Mouse (Mus musculus): ENCODE results near the gene Prpf40b.

Gene Prpf40b

DNA sequence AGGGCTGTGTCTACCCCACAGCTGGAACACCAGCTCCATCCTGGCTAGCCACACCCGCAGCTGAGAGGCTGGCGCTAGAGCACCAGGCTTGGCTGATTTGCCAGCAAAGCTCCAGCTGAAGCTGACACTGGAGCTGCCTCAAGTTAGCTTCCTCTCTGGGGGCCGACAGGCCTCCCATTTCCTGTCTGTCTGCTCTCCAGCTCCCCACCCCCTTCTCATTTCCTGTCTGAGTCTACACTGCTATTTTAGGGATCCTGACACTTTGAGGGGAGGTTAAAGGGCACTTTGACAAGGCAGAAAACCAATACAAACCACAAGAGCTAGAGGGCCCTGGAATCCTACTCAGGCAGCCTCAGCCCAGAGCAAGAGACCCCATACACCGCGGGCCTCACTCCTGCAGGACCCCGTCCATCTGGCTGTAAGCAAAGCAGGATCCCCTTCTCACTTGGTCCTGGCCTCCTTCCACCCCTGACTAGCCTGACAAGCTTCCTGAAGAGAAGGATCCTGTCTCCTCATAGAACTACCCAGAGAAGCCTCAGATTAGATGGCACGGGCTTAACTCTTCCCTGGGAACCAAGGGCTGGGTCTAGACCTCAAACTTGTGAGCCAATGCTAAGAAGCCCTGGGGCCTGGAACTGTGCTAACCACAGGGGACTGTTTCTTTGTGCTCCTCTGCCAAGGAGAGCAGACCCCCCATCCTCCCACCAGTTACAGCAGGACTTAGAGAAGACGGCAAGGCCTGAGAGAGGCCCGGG, 38.2 kb downstream of the Prpf40b start:
- DNase-seq (ENCODE audit: low read depth, low spot score): no peak

GRCm38 (mm10) chr15:99333676-99334065, 38.8 kb downstream of the Prpf40b start:
- no peak for DNase-seq (ENCODE audit: low read depth, low spot score)

- DNase-seq (ENCODE audit: low read depth, low spot score): no peak
Observed at GRCm38 (mm10) chr15:99334500-99334899, 39.6 kb downstream of the Prpf40b start.

- no peak for DNase-seq (ENCODE audit: low read depth, low spot score)
Observed at GRCm38 (mm10) chr15:99335801-99336320, 41.0 kb downstream of the Prpf40b start.

DNA sequence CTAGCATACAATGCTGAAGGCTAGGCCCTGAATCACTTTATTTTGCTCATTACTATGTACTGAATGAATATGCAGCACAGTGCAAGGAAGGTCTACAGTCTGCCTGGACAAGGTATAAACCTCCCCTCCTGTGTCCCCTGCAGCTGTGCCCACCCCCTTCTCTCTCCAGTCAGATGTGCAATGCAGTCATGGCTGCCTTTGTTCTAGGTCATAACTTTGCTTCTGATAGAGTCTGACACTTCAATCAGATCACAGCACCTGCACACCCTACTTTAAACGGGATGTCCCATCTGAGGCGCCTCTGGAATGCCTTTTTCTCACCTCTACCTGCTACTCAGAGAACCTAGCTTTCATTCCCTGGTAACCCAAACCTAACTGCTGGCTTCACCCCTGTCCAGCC, 44.0 kb downstream of the Prpf40b start:
- no peak for DNase-seq (ENCODE audit: low read depth, low spot score)

- DNase-seq (ENCODE audit: low read depth, low spot score): no peak
Observed at GRCm38 (mm10) chr15:99339669-99340068, 44.8 kb downstream of the Prpf40b start.

- no peak for DNase-seq (ENCODE audit: low read depth, low spot score)
Observed at GRCm38 (mm10) chr15:99341102-99341501, 46.2 kb downstream of the Prpf40b start.

DNA sequence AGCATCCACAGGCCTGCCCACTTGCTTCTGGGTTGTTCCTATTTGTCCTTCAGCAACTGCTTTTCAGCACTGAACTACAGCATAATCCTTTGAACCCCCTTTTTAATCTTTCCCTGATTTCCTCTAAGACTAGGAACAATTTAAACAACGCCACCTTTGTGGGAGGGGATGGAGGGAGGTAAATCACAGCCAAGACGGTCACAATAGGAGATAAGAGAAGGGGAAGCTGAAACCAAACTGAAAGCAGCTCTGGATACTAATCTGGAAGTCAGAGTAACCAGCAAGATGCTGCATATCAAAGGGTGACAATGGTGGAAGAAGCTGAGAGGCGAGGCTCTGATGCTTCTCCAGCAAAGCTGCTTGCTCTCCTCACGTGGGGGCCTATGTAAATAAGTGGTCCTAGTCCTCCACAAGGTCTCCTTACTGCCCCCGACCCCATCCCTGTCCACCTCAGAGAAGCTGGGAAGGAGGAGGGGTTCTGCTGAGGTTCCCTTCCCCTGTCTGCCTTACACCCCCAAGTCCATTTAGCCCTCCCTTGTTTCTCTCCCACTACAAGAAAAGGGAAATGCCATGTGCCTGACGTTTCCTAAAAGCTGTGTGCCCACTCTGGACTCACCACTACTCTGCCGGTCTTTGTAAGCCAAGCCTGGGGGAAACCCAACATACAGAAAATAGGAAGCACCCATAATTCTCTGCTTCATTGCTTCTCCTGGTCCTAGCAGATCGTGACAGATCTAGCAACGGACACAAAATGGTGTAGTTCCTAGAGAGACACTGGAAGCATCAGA, 47.5 kb downstream of the Prpf40b start:
- no peak for DNase-seq (ENCODE audit: low read depth, low spot score)

- no peak for DNase-seq (ENCODE audit: low read depth, low spot score)
Observed at GRCm38 (mm10) chr15:99343414-99344147, 48.7 kb downstream of the Prpf40b start.

DNA sequence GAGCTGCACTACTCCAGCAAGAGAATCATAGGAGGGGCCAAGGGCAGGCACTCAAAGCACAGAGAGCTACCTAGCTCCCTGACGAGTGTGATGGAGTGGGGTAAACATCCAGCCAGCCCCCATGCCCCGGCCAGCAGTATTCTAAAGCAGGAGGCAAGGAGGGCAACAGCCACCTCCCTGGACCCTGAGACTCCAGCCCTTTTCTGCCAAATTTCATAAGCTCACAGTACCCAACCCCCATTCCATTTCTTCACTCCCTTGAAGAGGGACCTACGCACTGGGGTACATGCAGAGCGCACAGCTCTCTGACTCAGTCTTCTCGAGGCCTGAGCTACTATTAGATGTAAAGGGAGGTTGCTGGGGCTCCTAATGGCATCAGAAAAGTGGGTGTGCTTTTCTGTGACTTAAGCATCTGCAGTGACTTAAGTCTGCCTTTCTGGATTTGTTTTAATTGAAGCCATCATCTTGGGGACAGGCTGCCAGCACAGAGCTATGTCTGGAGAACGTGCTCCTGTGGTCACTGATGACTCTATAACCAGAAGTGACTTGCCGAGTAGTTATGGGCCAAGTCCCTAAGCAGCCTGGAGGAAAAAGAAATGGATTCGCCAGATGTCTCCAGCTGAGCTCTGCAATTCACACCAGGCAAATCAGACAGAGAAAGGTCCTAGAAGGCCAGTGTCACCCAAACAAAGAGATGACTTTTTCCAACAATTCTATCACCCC, 49.4 kb downstream of the Prpf40b start:
- DNase-seq (ENCODE audit: low read depth, low spot score): no peak

DNA sequence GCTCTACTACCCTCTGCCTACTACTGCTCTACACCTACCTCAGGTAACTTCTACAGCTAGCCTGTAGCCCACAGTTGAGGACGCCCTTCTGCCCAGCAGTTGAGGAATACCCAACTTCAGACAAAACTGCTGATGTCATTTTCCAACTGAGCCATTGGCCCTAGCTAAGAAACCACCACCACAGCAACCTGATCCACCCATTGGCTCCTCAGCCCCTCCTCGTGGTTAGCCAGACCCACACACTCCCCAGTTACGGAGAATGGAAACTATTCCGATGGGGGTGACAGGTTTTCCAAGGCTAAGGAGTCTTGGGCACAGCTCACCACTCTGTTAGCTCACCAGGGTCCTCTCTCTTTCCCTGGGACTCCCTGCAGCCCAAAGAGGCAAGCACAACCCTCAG, 50.1 kb downstream of the Prpf40b start:
- DNase-seq (ENCODE audit: low read depth, low spot score): no peak

DNA sequence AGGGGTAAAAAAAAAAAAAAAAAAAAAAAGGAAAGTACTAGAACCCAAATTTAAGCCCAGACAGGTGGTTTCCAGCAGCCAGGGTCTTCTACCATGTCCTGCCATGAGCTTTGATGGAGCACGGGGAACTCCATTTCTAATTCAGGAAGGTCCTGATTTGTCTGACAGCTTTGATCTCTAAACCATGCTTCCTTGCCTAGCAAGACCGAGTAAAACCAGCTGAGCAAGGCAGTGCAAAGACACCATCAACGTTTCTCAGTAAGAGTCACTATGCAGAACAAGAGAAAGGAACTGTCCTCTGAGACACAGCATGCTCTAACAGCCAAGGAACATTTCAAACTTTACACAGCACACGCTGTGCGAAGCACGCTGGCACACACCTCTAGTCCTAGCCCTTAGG, 56.7 kb downstream of the Prpf40b start:
- DNase-seq (ENCODE audit: low read depth, low spot score): no peak

DNA sequence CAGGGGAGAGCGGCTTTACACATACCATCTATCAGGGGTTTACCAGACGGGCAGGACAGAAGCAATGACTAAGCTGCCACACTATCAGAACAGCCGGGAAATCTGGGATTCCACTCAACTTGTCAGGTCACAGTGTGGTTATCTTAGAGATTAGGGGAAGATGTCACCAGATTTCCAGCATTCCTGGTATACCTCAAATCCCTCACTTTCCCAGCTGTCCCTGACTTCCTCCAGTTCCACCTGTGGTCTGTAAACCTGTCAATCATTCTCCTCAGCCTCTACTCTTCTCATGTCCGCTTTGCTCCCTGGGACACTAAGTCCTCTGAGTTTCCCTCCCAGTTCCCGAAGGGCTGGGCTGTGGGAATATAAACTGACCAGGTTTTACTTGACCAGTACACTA, 57.4 kb downstream of the Prpf40b start:
- DNase-seq (ENCODE audit: low read depth, low spot score): no peak

GRCm38 (mm10) chr15:99355660-99356059, 60.8 kb downstream of the Prpf40b start:
- DNase-seq (ENCODE audit: low read depth, low spot score): no peak

GRCm38 (mm10) chr15:99356462-99356861, 61.6 kb downstream of the Prpf40b start:
- no peak for DNase-seq (ENCODE audit: low read depth, low spot score)

GRCm38 (mm10) chr15:99358952-99359351, 64.1 kb downstream of the Prpf40b start:
- no peak for DNase-seq (ENCODE audit: low read depth, low spot score)

GRCm38 (mm10) chr15:99364022-99364530, 69.2 kb downstream of the Prpf40b start:
- no peak for DNase-seq (ENCODE audit: low read depth, low spot score)

- DNase-seq (ENCODE audit: low read depth, low spot score): no peak
Observed at GRCm38 (mm10) chr15:99364921-99365320, 70.0 kb downstream of the Prpf40b start.

Data from WW6 (cell line).